Mouse (Mus musculus): ENCODE measurements around the gene Slc2a13.

Slc2a13 gene

GRCm38 (mm10) chr15:91282822-91283221 lies 290.2 kb downstream of the Slc2a13 start:
- DNase-seq (ENCODE audit: extremely low read depth, insufficient read length, low spot score) = no peak

GRCm38 (mm10) chr15:91281521-91281920 lies 291.5 kb downstream of the Slc2a13 start:
- DNase-seq (ENCODE audit: extremely low read depth, insufficient read length, low spot score) = no peak

- DNase-seq (ENCODE audit: extremely low read depth, insufficient read length, low spot score) = no peak
These were observed 293.5 kb downstream of the Slc2a13 start for GRCm38 (mm10) chr15:91279571-91279970.

GRCm38 (mm10) chr15:91275961-91276360 lies 297.1 kb downstream of the Slc2a13 start:
- no peak for DNase-seq (ENCODE audit: extremely low read depth, insufficient read length, low spot score)

GRCm38 (mm10) chr15:91268532-91268931 lies 304.5 kb downstream of the Slc2a13 start:
- DNase-seq (ENCODE audit: extremely low read depth, insufficient read length, low spot score) = no peak

GRCm38 (mm10) chr15:91263926-91264325 lies 309.1 kb downstream of the Slc2a13 start:
- no peak for DNase-seq (ENCODE audit: extremely low read depth, insufficient read length, low spot score)

- no peak for DNase-seq (ENCODE audit: extremely low read depth, insufficient read length, low spot score)
These were observed 312.5 kb downstream of the Slc2a13 start for GRCm38 (mm10) chr15:91260578-91260977.

- no peak for DNase-seq (ENCODE audit: extremely low read depth, insufficient read length, low spot score)
These were observed 315.9 kb downstream of the Slc2a13 start for GRCm38 (mm10) chr15:91257140-91257539.

GRCm38 (mm10) chr15:91255308-91255707 lies 317.8 kb downstream of the Slc2a13 start:
- DNase-seq (ENCODE audit: extremely low read depth, insufficient read length, low spot score) = no peak

GRCm38 (mm10) chr15:91252956-91253355 lies 320.1 kb downstream of the Slc2a13 start:
- no peak for DNase-seq (ENCODE audit: extremely low read depth, insufficient read length, low spot score)

GRCm38 (mm10) chr15:91251544-91252408 lies 321.3 kb downstream of the Slc2a13 start:
- DNase-seq (ENCODE audit: extremely low read depth, insufficient read length, low spot score) = no peak

- no peak for DNase-seq (ENCODE audit: extremely low read depth, insufficient read length, low spot score)
These were observed 322.2 kb downstream of the Slc2a13 start for GRCm38 (mm10) chr15:91250815-91251214.

GRCm38 (mm10) chr15:91240683-91241335 lies 332.3 kb downstream of the Slc2a13 start:
- DNase-seq (ENCODE audit: extremely low read depth, insufficient read length, low spot score) = no peak

GRCm38 (mm10) chr15:91237294-91237693 lies 335.8 kb downstream of the Slc2a13 start:
- DNase-seq (ENCODE audit: extremely low read depth, insufficient read length, low spot score) = no peak
